Mouse (Mus musculus) spleen, adult 2 months (tissue): Measurements from ENCODE around the gene Stub1.

Experiments
- CTCF ChIP-seq: fragments of 200-500 bp; IDR thresholded peaks from 2 replicates; pipeline ENCODE4 v1.5.1; 2011; ENCODE audit warnings: mild to moderate bottlenecking, inconsistent platforms; ENCODE audit not compliant: insufficient read depth, insufficient read length, insufficient replicate concordance; ENCODE audit errors: extremely low read depth
- POLR2A ChIP-seq: fragments of 200-500 bp; IDR thresholded peaks from 2 replicates; pipeline ENCODE4 v1.6.1; 2011; ENCODE audit warnings: low read depth, low read length, inconsistent platforms

- TF ChIP-seq CTCF (no peak), POLR2A (no peak)
These were observed 48.5 kb upstream of the Stub1 start for GRCm38 (mm10) chr17:25881691-25882090.
